Mouse (Mus musculus) c-Kit-positive CD71-negative TER-119-negative erythroid progenitor cells, embryonic 14.5 days (primary cell): ENCODE measurements around the gene Spx.

ENCODE experiments used
- DNase-seq: peaks from one replicate; pipeline ENCODE4 v3.0.0-alpha.2; 2013; ENCODE audit warnings: low read depth

Gene Spx

DNA sequence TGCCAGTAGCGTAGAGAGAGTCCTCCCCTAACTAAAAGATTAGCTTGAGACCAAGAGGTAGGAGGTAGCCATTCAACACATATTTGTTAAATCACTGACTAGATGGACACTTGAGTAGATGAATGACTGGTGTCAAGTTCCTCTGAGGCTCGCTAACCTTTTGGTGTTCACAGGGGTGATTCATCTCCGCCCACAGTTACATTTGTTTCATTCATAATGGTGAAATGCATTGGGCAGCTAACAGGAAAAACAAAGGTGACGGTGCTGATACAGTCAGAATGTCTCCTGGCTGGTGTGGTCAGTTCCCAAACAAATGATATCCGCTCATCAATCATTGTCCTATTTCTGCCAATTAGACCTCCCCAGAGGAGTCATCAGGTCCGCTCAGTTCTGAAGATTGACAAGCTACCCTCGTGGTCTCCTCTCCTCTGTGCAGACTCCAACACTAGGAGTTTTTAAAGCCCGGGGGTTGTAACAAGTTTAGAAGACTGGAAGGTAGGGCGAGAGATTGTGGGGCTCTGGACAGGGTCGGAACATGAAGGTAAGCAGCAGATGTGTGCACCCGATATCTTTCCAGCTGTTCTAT lies at the start of gene Spx:
Spx (plus strand) TSS at position 536 of the 586 bp plus-strand sequence.
- DNase-seq: no peak

DNA sequence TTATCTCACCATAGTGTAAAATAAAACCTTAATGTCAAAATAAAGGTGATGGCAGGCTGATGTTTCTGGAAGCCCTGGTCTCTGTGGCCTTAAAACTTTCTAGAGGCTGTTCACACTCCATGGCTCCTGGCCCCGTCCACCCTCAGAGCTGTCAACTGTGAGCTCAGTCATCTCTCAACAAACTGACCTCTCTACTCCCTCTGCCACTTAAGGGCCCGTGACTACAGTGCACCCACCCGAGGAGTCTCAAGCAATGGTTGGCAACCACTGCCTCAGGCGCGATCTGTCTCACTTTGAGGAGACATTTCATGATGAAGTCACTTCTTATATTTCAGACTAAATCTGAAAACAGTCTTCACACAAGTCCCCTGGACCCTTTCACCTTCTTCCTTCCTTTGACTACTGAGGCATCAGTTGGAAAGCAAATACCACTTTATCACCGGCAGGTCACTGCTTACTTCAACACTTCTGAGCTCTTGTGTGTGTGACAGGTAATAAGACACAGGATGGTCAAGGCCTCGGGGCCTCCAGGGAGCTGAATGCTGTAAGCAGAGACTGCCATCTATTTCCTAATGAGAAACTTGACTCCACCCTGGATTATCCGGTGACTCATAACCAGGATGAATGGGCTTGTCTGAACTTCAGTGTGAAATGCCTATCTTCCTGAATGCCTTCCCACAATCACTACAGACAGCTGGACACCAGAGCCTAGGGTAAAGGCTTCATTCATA lies 47.3 kb upstream of the Spx start:
- no peak for DNase-seq

DNA sequence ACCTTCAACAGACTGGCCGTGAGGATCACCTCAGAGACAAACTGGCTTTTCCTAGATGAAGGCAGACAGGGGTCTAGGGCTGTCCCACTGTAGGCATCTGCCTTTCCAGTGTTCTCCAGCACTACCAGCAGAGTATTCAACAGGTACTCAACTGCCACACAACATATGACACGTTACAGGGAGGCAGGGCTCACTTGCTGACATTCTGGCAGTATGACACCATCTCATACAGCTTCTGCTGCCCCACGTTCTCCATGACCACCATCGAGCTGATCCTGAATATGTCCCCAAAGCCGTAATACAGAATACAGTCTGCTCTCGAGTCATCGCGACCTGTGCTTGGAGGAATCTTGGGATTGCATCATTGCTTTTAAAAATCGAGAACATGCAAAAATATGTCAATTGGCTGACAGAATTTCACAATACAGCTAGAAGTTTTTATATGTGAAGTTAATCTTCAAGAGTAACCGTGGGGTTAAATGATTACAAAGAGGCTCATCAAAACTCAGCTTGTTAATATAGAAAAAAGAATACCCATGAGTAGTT lies 46.7 kb upstream of the Spx start:
- no peak for DNase-seq

DNA sequence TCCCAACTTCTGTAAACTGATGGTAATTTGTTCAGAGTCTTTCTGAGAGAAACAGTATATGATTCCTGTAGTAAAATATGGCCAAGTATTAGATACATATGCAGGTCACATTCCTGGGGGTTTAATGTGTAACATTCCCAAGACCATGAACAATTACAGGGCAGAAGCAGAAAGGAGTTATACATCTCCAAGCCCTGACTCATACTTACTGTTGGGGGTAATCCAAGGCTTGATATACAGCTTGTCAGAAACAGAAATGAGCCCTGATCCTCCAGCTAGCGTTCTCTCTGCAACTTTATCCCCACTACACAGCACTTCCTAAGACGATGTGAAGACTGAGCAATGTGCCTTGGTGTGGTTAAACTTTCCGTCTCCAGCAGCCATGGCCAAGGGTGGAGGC lies 45.7 kb upstream of the Spx start:
- no peak for DNase-seq

DNA sequence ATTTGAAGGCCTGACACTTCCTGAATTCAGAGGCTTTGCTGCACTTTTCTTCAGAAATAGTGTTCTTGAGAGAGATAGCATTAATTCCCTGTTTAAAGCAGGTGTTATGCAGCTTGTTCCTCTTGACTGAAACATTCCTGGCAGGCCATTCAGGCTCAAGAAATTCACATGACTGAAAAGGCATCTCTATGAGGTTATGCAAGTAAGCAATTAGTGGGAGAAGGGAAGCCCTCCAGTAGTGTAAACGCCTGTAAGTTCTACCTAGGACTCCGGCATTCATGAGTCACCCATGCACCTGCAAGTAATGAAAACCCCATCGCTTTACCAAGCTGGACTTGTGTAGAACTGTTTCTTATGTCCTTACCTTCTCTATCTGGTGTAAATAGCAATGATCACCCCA lies 43.7 kb upstream of the Spx start:
- DNase-seq: no peak

DNA sequence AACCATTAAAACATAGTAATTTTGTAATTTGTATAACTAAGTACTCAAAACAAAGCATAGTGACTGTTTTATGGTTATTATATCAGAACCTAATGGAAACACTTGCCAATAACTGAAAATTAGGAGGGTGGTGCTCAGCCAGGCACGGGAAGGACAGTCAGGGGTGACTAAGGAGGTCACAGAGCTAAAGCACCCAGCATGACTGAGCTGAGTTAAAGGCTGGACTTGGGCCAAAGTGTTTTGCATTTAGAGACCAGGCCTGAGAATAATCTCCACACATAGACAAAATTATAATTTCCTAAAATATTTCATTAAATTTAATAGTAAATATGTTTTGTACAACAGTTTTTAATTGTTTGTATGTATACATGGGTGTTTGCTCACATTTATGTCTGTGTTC lies 36.2 kb upstream of the Spx start:
- DNase-seq: no peak

DNA sequence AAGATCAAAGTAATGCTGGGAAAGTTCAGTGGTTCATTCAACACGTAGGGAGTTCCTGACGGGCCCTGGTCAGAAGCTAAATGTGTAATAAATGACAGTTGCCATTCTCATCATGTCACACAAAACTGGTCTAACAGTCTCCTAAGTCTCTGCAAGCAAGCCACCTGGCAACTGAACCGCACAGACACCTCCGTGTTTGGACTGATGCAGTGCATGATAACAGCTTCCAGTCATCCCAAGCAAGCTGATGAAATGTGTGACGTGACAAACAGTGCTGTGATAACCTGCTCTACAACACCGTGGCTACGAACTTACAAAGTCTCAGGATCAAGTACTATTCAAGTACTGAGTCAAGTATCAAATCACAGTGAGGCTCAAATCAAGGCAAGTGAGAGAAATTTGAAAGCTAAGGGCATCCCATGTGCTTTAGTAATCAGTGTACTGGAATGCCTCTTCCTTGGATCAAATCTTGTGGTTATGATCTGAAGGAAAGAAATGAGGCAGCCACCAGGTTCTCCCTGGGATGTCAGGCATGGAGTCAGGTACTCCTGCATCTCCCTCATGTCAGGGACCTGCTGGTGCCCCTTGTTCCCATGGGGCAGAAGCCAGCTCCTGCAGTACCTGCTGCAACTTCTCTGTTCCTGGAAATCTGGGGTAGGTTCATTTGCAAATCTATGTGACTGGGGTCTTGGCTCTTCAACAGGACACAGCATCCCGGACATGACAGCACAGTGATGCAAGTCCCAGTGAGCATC lies 34.5 kb upstream of the Spx start:
- DNase-seq: no peak

DNA sequence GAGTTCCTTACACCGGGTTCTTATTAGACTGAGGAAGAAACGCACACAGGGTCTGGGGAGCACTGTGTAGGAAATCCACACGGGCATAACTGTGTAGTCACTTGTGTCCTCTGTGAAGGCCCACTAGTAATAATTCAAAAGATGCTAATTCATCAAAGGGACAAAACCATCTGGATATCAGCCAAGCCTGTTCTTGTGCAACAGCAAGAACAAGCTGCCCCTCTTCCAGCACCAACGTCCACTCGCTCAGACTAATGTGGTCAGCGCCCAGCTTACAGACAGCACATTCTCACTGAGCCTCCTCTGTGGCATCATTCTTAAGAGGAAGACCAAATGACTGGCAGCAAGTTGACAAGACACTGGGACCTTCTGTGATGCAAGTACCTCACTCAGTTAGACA lies 33.3 kb upstream of the Spx start:
- no peak for DNase-seq

DNA sequence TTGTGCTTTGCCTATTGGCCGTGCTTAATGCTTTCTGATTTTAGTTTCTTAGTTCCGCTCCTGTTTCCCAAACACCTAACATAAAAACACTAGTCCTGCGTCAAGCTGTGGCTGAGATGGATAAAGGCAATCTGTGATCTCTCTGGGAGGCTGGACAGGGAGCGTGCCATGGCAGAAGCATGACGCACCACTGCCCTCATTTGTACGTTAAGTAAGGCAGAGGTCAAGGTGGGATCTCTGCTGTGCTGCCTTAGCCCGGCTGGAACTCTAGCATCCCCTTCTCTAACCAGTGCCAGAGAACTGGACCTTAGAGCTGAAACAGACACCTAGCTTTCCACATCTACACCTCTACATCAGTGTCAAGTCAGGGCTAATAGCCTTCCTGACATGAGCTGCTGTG lies 31.6 kb upstream of the Spx start:
- DNase-seq: no peak

DNA sequence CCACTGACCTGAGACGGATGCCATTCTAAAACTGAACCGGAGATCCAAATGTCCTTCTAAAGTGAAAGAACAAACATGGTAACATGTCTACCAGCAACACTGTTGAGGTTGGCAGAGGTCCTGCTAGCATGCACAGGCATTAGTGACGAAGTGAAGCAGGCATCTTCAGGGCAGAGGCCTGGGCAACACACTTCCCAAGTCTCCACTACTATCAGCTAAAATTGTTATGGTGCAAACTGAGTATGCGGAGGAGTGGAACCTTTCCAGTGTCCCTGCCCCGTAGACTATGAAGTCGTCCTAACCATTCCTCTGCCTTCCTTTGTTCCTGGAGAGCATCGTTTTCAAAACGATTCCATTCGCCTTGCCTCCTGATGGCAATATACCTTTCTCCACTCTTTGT lies 28.7 kb upstream of the Spx start:
- DNase-seq: no peak

DNA sequence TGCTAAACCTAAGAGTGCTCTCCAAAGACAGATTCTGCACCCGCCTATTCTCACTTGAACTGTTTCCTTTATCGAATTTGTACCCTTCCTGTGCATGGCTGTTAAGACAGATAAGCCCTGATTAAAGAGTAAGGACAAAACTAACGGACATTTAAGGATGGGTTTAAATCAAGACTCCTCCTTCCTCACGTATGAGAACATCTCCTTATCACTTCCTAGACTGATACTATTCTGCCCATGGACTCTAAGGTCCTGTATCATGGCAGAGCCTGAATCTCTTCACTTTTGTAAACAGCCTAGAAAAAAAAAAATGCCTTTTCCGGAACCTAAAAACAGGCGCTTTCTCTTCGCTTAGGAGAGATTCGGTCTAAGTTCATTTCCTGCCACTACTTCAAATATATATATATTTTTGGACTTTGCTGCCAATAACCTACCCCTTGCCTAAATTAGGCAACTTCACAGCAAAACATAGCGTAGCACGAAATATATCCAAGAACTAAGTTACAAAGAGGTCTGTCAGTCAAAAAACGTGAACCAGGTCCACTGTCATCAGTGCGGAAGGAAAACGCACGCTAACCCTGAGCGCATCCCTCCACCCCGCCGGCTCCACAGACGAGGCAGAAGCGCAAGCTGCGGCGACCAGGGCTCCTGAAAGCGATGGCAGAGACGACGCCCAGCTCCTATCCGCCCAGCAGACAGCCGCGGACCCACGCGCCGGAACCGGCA lies 26.8 kb upstream of the Spx start:
- no peak for DNase-seq

DNA sequence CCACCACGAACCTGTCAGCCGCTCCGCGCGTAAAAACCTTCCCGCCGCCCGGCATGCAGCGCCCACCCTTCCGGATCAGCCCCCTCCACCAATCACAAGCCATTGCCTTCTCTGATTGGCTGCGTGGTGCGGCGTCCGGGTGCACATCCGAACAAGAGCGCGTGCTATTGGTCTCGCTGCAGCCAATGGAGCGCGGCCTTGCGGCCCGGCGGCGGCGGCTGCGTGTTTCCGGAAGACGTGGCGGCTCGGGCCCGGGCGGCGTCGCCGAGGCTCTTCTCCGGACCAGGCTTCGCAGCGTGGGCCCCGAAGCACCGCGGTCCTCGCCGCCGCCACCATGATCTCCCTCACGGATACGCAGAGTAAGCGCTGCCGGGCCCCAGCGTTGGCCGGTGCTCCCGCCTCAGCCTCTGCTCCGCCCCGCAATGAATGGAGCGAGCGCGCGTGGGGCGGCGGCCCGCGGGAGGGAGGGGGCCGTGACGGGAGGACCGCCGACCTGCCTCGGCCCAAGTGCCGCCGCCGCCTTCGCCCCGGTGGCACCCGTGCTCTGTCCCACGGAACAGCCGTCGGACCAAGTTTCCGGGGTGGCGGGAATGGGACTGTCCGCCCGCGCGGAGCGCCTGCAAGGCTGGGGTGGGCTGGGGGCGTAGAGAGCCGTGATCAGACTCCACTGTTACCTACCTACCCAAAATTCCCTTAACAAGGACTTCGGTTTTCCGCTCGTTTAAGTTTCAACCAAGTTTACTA lies 26.1 kb upstream of the Spx start, which contains the start of the genes Recql and Golt1b:
Recql (minus strand) TSS at position 77 of the 744 bp plus-strand sequence.
Golt1b (plus strand) TSS at position 211 of the 744 bp plus-strand sequence.
- peak; percentile 89 for DNase-seq

DNA sequence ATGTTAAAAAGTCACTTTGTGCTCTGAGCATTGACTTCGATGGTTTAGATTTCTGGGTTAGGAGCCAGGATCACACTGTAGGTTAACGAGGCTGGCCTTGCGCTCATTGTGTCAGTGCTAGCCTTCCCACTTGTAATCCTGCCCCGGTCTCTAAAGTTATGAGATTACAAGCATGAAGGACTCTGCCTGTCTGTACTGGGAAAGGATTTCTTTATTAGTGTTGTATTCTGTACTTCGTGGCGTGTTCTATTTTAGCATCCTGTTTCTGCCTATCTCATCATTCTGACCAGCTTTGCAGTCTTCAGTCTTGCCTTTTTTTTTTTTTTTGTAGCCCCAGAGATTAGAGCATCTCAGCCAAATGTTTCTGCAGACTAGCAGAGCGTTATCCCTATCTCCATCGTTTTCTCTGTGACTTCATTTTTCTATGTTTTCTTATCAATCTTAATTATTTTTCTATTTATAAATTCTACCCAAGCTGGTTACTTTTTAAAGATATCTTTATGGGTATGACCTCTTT lies 25.4 kb upstream of the Spx start:
- no peak for DNase-seq

DNA sequence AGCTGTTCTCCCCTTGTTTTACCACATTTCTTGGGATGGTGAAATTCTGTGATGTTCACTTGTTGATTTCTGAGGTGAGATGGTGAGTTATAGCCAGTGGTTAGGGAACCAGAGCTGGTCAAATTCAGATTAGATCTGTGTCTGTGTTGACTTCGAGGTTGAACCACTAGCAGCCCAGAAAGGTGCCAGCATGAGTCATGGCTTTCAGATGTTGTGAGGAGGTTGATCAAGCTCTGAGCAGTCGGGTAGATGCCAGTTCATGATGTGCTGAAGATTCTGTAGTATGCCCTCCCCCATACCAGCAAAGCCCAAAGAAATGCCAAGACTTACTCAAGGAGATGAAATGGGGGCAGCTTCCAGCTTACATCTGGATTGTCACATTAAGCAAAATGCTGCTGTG lies 24.1 kb upstream of the Spx start:
- no peak for DNase-seq

DNA sequence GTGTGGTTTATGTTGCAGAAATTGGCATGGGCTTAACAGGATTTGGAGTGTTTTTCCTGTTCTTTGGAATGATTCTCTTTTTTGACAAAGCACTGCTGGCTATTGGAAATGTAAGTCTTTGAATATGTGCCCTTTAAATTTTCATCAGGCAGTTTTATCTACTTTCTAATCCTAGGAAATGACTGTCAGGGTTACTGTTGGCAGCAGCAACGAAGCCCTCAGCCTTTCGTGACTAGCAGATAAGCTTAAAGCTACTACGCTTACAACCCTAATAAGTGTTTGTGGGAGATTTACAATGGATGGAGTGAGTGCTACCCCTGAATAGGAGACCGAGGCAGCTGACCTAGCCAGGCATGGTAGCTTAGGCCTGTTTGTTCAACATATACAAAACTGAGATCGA lies 20.9 kb upstream of the Spx start:
- no peak for DNase-seq

DNA sequence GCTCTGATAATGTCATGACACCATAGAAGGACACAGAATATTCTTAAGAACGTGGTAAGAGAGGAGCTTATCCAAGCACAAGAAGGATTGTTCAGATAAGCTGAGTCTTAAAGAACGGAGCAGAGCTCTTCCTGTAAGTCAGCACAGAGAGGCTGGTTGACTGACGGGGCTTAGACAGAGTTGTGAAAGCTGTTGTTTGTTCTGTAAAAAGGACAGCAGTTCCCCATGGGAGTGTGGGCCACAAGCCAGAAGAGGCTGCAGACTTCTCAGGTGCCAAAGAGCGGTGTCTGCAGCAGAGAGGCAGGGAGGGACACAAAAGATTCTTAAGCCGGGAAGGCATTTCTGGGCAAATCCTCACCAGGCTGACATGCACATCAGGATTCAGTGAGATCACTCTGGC lies 18.6 kb upstream of the Spx start:
- DNase-seq: no peak

DNA sequence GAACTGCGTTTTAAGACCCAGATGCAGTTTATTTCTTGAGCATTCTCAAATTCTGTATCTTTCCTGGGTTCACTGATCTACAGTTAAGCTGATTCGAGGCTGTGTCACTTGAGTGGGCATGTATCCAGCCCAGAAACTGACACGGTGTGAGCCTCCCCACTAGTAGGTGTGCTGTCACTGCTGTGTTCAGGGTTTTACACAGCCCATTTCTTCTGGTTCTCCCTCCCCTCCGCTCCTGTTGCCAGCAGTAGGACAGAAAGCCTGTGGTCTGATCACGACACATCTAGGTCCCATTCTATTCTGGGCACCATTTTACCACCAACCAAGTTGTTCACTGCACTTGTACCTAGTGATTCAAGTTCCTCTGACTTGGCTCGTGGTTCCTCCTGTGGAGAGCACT lies 17.5 kb upstream of the Spx start:
- no peak for DNase-seq

DNA sequence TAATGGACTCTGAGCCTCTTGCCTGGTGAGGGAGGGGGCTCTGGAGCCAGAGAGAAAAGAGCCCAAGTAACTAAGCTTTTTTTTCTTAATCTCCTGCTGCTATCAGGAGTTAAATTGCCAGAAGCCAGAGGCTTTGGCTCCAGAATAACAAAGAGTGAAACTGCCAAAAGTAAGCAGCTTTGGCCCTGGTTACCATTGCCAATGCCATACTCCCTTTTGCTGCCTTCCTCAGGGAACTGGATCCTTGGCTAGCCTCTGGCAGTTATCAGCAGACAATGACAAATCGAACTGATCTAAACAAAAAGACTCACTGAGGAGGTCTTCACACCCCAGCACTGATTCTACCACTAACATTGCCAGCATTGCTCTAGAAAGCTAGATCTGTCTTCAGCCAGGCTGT lies 2.1 kb upstream of the Spx start:
- no peak for DNase-seq

DNA sequence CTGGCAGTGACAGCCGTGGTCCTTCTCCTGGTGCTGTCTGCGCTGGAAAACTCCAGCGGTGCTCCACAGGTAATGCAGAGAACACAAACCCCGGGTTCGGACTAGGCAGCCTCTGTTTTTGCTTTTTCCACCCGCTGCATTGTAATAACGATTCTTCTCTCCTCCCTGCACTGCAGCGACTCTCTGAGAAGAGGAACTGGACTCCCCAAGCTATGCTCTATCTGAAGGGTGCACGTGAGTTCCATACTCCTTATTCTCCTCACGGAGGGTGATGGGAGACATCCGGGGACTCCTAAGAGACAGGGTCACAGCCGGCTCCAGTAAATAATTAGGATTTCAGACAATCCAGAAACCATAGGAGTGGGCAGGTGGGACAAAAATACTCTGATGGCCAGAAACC lies 604 bp downstream of the Spx start:
- no peak for DNase-seq

DNA sequence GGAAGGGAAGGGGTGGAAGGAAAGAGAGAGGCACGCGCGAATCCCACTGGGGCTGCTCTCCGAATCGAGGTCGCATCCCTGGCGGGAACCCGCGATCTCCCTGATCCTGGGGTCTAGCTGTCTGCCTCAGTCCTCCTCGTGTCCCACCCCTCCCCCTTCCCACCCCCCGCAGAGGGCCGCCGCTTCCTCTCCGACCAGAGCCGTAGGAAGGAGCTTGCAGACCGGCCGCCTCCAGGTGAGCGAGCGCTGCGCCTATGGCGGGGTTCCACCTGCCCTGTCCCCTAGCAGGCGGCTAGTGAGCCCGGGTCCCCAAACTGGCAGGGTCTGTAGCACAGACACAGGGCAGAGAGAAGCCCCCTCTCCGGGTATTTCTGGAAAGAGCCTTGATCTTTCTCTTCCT lies 1.4 kb downstream of the Spx start:
- DNase-seq: no peak

DNA sequence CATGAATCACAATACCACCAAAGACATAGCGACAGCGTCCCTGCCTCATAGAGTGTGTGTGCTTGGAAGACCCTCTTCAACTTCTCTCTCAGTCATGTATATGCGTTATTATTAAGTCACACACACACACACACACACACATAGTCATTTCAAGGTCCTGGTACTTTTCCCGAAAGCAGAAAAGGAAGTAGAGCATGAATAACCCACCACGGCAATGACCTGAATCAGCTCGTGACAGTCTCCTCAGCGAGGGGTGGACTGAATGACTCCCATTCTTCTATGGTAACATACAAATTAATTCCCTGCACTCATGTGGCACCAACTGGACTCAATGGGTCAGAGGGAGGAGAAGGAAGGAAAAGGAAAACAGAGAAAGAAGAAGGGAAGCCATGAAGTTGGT lies 11.7 kb downstream of the Spx start:
- no peak for DNase-seq
